Mouse (Mus musculus) hindbrain, embryonic 13.5 days (tissue): ENCODE results near the gene Mms19. TPM values are rescaled to one million over a fixed set of nuclear protein-coding genes. Genes with fewer than 3 reads are reported as not detected.

ENCODE experiments used
- ATAC-seq: fragments of 200-750 bp; cut with Nextera tagmentation; 2 replicates; pipeline ENCODE4 v1.8.0; 2017; ENCODE audit warnings: moderate TSS enrichment; ENCODE audit not compliant: low FRiP score
- H3K27ac ChIP-seq: fragments of 300-500 bp; sonication (generic); 2 replicates; pipeline ENCODE4 v1.5.1; 2015; ENCODE audit warnings: inconsistent platforms, mild to moderate bottlenecking, moderate library complexity
- H3K27me3 ChIP-seq: fragments of 300-500 bp; sonication (generic); 2 replicates; pipeline ENCODE4 v1.6.1; 2015; ENCODE audit warnings: mild to moderate bottlenecking, inconsistent platforms
- H3K36me3 ChIP-seq: fragments of 300-500 bp; sonication (generic); 2 replicates; pipeline ENCODE4 v1.6.1; 2015; ENCODE audit warnings: mild to moderate bottlenecking, inconsistent platforms
- H3K4me1 ChIP-seq: fragments of 300-500 bp; sonication (generic); replicated peaks from 2 replicates; pipeline ENCODE4 v1.6.1; 2015; ENCODE audit warnings: inconsistent platforms
- H3K4me2 ChIP-seq: fragments of 300-500 bp; sonication (generic); 2 replicates; pipeline ENCODE4 v1.6.1; 2015; ENCODE audit warnings: inconsistent platforms, mild to moderate bottlenecking, moderate library complexity
- H3K4me3 ChIP-seq: fragments of 300-500 bp; sonication (generic); 2 replicates; pipeline ENCODE4 v1.5.1; 2015; ENCODE audit warnings: mild to moderate bottlenecking, inconsistent platforms
- H3K9ac ChIP-seq: fragments of 300-500 bp; sonication (generic); 2 replicates; pipeline ENCODE4 v1.6.1; 2015; ENCODE audit warnings: mild to moderate bottlenecking, inconsistent platforms
- H3K9me3 ChIP-seq: fragments of 300-500 bp; sonication (generic); 2 replicates; pipeline ENCODE4 v1.6.1; 2016; ENCODE audit warnings: inconsistent platforms
- WGBS: fragments of 180-500 bp; shearing (Covaris S2); methylation state at CpG from one replicate; pipeline ENCODE4 v1.1.7; 2015; 5-methylcytosine and 5-hydroxymethylcytosine counted together
- polyA plus RNA-seq: library from polyadenylated mRNA; unstranded; fragments of >200 nt; fragmentation: Nextera tagmentation; extraction: Ambion mirVana; gene quantifications from 2 replicates; pipeline ENCODE4 v1.2.1, GENCODE M21; 2015

Mms19 gene
- polyA plus RNA-seq, 1 experiment from 2014 or later: 36.5 TPM

DNA sequence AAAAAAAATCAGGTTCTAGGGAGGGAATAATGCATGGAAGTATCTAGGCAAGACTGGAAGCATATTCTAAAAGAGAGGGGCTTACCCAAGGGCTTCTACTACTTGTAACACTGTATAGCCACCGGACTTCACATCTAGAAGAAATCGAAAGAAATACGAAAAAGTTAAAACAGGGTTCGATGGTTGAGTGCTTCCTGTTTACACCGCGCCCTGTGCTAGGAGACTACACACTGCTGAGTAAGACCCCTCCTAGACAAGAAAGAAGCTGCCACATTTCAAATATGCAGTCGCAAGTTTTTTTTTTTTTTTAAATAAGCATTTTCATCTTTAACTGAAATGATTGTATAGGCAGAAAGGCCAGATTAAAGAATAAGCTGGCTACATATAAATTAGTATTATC, 11.3 kb downstream of the Mms19 start:
- no peaks in the 10 kb centered on the region for H3K9me3 ChIP-seq
- WGBS: 96% methylated on average over 7 of the region's 7 CpGs
- no peak overlapping the region for H3K4me2 ChIP-seq
- H3K36me3 ChIP-seq: peaks cover 45% of the 10 kb centered on the region
- H3K27ac ChIP-seq: no peak overlapping the region
- ATAC-seq: no peak
- H3K4me1 ChIP-seq: peaks cover 15% of the 10 kb centered on the region
- H3K4me3 ChIP-seq: no peak overlapping the region
- no peak overlapping the region for H3K9ac ChIP-seq
- no peaks in the 10 kb centered on the region for H3K27me3 ChIP-seq

DNA sequence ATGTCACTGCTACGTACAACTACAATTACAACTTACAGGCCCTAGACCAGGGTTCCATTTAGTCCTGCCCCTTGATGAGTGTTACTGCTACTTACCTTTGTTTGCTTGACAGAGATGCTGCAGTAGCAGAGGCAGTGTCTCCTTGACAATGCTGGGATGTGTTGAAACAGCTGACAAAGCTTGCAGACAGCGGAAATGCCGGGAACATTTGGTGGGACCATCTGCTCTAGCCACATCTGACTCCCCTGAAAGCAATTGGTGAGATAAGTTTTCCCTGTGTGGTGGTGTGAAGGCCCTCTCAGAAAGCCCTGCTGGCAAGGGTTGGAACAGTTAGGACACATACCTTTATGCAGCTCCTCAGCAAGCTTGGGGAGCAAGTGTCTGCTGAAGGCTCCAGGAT, 27.4 kb downstream of the Mms19 start:
- Histone ChIP-seq H3K27me3 (no peaks in the 10 kb centered on the region), H3K4me1 (no peaks in the 10 kb centered on the region), H3K9ac (no peak overlapping the region), H3K4me2 (no peak overlapping the region), H3K36me3 (peaks cover 97% of the 10 kb centered on the region), H3K27ac (no peak overlapping the region), H3K9me3 (no peaks in the 10 kb centered on the region), H3K4me3 (no peak overlapping the region)
- 90% methylated on average over 3 of the region's 3 CpGs for WGBS
- no peak for ATAC-seq

DNA sequence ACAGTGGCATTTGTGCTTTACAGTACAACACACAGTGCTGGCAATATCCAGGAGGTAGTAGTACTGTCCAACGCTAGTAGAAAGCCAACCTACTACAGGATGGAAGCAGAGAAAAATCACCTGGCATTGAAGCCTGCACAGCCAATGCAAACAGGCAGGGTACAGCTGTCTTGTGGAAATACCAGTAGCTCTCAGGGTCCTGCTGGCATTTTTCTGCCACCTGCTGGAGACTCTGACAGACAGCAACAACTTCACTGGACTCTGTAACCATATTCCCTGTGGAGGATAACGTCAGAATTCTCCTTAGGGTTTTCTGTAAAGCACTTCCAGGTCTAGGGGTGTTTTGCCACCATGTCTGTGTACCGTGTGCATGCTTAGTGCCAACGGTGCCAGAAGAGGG, 28.7 kb downstream of the Mms19 start:
- no peaks in the 10 kb centered on the region for H3K9me3 ChIP-seq
- H3K27ac ChIP-seq: no peak overlapping the region
- no peak overlapping the region for H3K4me2 ChIP-seq
- H3K4me1 ChIP-seq: no peaks in the 10 kb centered on the region
- H3K36me3 ChIP-seq: peaks cover 99% of the 10 kb centered on the region
- no peak overlapping the region for H3K4me3 ChIP-seq
- 85% methylated on average over 4 of the region's 4 CpGs for WGBS
- ATAC-seq: no peak
- no peaks in the 10 kb centered on the region for H3K27me3 ChIP-seq
- no peak overlapping the region for H3K9ac ChIP-seq

- ATAC-seq: no peak
- Histone ChIP-seq H3K9ac (no peak overlapping the region), H3K9me3 (no peaks in the 10 kb centered on the region), H3K27me3 (no peaks in the 10 kb centered on the region), H3K27ac (no peak overlapping the region), H3K4me3 (no peak overlapping the region), H3K4me1 (no peaks in the 10 kb centered on the region), H3K36me3 (peaks cover 97% of the 10 kb centered on the region), H3K4me2 (no peak overlapping the region)
- whole genome bisulfite sequencing: 88% methylated on average over 7 of the region's 7 CpGs
Measured at GRCm38 (mm10) chr19:41943841-41944240, 37.1 kb downstream of the Mms19 start.

DNA sequence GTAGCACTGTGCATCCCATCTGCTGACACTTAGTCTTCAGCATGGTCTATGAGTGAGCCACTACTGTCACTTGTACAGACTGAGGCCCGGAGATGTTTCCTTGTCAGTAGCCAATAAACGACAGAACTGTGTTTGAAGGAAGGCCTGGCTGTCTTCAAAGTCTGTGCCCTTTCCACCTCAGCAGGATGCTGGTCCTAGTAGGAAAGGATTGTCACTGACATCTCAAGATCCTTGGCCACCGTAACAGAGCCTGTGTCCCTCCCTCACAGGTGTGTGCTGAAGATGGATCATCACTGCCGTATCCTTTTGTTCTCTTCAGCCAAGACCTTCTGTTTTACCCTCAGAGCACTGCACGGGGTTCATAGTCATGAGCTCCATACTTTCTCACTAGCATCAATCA, 42.4 kb downstream of the Mms19 start:
- H3K4me1 ChIP-seq: peaks cover 17% of the 10 kb centered on the region
- no peak for ATAC-seq
- WGBS: 94% methylated on average over 5 of the region's 5 CpGs
- no peaks in the 10 kb centered on the region for H3K27me3 ChIP-seq
- H3K9me3 ChIP-seq: no peaks in the 10 kb centered on the region
- no peak overlapping the region for H3K9ac ChIP-seq
- no peak overlapping the region for H3K4me2 ChIP-seq
- no peak overlapping the region for H3K27ac ChIP-seq
- H3K36me3 ChIP-seq: peaks cover 64% of the 10 kb centered on the region
- H3K4me3 ChIP-seq: no peak overlapping the region

DNA sequence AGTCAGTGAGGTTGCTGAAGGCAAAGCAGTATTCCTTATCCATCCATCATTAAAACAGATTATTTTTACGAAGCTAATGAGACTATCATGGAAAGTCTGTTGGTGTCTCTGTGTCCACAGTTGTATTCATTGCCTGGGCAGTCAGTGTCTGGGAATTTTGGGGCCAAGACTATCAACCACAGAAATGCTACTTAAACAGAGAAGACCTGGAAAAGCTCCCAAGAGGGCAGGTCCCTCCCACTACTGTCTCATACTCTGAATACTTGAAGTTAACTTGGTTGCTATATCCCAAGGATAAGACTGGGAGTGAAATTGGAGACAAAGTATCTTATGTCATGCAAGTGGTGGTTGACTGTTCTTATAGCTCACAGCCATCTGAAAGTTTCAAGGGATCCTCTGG, 45.0 kb downstream of the Mms19 start:
- H3K4me1 ChIP-seq: peaks cover 28% of the 10 kb centered on the region
- H3K9me3 ChIP-seq: no peaks in the 10 kb centered on the region
- no peak overlapping the region for H3K4me2 ChIP-seq
- ATAC-seq: no peak
- no peak overlapping the region for H3K9ac ChIP-seq
- H3K36me3 ChIP-seq: peaks cover 40% of the 10 kb centered on the region
- H3K4me3 ChIP-seq: no peak overlapping the region
- 97% methylated on average over 1 of the region's 1 CpGs for WGBS
- H3K27me3 ChIP-seq: no peaks in the 10 kb centered on the region
- H3K27ac ChIP-seq: no peak overlapping the region

- ATAC-seq: no peak
- peak overlapping the region; percentile 88 for H3K9ac ChIP-seq
- no peak overlapping the region for H3K27ac ChIP-seq
- H3K36me3 ChIP-seq: peaks cover 37% of the 10 kb centered on the region
- H3K9me3 ChIP-seq: no peaks in the 10 kb centered on the region
- 34% methylated on average over 6 of the region's 6 CpGs for WGBS
- H3K4me1 ChIP-seq: peaks cover 28% of the 10 kb centered on the region
- peak overlapping the region; percentile 83 for H3K4me2 ChIP-seq
- peak overlapping the region; percentile 91 for H3K4me3 ChIP-seq
- no peaks in the 10 kb centered on the region for H3K27me3 ChIP-seq
Measured at GRCm38 (mm10) chr19:41934124-41934523, 46.8 kb downstream of the Mms19 start.

DNA sequence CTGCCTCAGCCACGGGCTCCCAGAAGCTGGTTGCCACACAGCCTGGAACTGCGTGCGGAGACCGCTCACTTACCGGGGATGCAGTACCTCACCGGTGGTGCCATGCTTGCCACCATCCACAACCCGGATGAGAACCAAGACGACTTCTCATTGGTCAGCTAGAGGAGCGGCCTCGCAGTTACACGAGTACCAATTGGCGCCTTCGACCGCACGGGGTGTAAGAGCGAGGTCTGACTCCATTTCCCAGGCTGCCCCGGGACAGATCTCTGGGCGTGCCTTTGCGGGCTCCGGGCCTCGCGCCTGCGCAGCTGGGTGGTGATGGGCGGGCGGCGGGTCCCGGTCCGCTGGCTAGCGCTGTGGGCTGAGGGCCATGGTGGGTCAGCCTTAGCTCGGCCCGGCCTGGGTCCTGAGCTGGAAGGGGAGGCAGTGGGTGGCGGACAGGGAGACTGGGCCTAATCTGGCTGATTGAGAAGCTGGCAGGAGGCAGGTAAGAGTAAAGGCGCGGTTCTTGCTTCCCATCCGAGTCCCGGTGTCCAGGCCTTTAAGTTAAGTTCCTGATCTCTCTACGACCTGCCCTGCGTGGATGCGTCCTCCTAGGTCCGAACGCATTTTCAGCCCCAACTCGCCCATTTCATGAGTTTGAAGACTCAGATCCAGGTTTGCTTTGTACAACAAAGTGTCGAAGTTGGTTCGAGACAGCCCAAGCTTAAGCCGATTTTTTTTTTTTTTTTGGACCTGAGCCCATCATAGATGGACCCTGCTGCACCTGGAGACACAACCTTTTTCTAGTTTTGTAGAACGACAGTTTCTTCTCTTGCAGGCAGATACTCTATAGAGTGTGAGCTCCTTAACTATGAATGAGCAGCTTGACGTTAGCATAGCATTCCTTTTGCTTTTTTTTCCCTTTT, 47.5 kb downstream of the Mms19 start, which contains the start of the genes Exosc1 and Zdhhc16:
TSS of gene Exosc1 (minus strand) at position 245 of the 908 bp plus-strand sequence.
TSS of gene Zdhhc16 (plus strand) at position 302 of the 908 bp plus-strand sequence.
- Histone ChIP-seq H3K9me3 (no peaks in the 10 kb centered on the region), H3K4me3 (peak within 1 kb of the TSS; percentile 91), H3K27ac (peak within 1 kb of the TSS; percentile 76), H3K4me1 (peaks cover 28% of the 10 kb centered on the region), H3K9ac (peak within 1 kb of the TSS; percentile 88), H3K4me2 (peak within 1 kb of the TSS; percentile 95), H3K36me3 (peaks cover 36% of the 10 kb centered on the region), H3K27me3 (no peaks in the 10 kb centered on the region)
- 2% methylated on average over 43 of the region's 47 CpGs for WGBS
- peak; percentile 100 for ATAC-seq

- peak overlapping the region; percentile 91 for H3K4me3 ChIP-seq
- 2% methylated on average over 28 of the region's 28 CpGs for WGBS
- H3K9me3 ChIP-seq: no peaks in the 10 kb centered on the region
- H3K27ac ChIP-seq: peak overlapping the region; percentile 76
- H3K4me1 ChIP-seq: peaks cover 28% of the 10 kb centered on the region
- H3K4me2 ChIP-seq: peak overlapping the region; percentile 95
- no peaks in the 10 kb centered on the region for H3K27me3 ChIP-seq
- H3K9ac ChIP-seq: peak overlapping the region; percentile 86
- peaks cover 36% of the 10 kb centered on the region for H3K36me3 ChIP-seq
- ATAC-seq: peak; percentile 18
Measured at GRCm38 (mm10) chr19:41932686-41933085, 48.3 kb downstream of the Mms19 start.

DNA sequence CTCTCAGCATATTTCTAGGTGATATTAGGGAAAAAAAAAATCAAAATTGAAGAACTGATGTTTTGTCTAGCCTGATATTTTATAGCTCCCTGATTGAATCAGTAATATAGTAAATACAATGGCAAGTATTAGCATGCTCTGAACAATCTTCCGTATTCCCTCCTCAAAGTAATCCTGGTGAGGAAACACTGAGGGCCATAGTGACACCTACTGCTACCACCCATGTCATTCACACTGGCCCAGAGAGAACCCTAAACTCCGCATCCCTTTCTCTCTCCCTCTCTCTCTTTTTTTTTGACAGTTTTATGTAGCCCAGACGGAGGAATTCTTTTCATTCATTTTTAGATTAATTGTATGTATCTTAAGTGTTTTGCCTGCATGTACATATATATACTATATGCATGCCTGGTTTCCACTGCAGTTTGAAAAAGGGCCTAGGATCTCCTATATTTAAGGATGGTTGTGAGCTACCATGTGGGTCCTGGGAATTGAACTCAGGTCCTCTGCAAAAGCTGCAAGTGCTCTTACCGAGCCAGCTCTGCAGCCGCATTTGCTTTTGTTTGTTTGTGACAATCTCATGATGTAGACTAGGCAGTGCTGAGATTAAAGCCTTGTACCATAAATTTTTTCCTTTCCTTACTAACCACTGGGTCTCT, 60.4 kb downstream of the Mms19 start:
- Histone ChIP-seq H3K36me3 (peaks cover 72% of the 10 kb centered on the region), H3K4me2 (no peak overlapping the region), H3K9me3 (no peaks in the 10 kb centered on the region), H3K4me3 (no peak overlapping the region), H3K27me3 (no peaks in the 10 kb centered on the region), H3K27ac (no peak overlapping the region), H3K9ac (no peak overlapping the region), H3K4me1 (no peaks in the 10 kb centered on the region)
- 82% methylated on average over 5 of the region's 5 CpGs for WGBS
- ATAC-seq: no peak

GRCm38 (mm10) chr19:41919471-41919870, 61.5 kb downstream of the Mms19 start:
- H3K4me2 ChIP-seq: no peak overlapping the region
- H3K9me3 ChIP-seq: no peaks in the 10 kb centered on the region
- H3K27ac ChIP-seq: no peak overlapping the region
- H3K4me1 ChIP-seq: peaks cover 2% of the 10 kb centered on the region
- H3K27me3 ChIP-seq: no peaks in the 10 kb centered on the region
- 86% methylated on average over 4 of the region's 4 CpGs for WGBS
- no peak overlapping the region for H3K9ac ChIP-seq
- H3K36me3 ChIP-seq: peaks cover 68% of the 10 kb centered on the region
- H3K4me3 ChIP-seq: no peak overlapping the region
- ATAC-seq: no peak

- Histone ChIP-seq H3K27me3 (no peaks in the 10 kb centered on the region), H3K4me3 (no peak overlapping the region), H3K9me3 (no peaks in the 10 kb centered on the region), H3K36me3 (peaks cover 46% of the 10 kb centered on the region), H3K27ac (no peak overlapping the region), H3K4me1 (peaks cover 22% of the 10 kb centered on the region), H3K9ac (no peak overlapping the region), H3K4me2 (no peak overlapping the region)
- WGBS: 92% methylated on average over 4 of the region's 4 CpGs
- no peak for ATAC-seq
Measured at GRCm38 (mm10) chr19:41916853-41917252, 64.1 kb downstream of the Mms19 start.
